Mouse (Mus musculus) retina, adult 2 months (tissue): ENCODE data around the gene Xaf1.
"Not testable (repeated sequence)": the region's sequence is repeated elsewhere in the genome, so short reads cannot be mapped to it uniquely, and the experiment has no call there.

Experiments
- DNase-seq: peaks from one replicate; pipeline ENCODE4 v3.0.0-alpha.2; 2012; ENCODE audit warnings: low read depth, low spot score

Xaf1 gene

GRCm38 (mm10) chr11:72311355-72312001 lies 10.0 kb downstream of the Xaf1 start:
- no peak for DNase-seq

- no peak for DNase-seq
Measured at GRCm38 (mm10) chr11:72314151-72314895, 12.9 kb downstream of the Xaf1 start, which contains the start of gene Fbxo39. Gene Fbxo39, plus strand, starts transcription at chr11:72314444.

DNA sequence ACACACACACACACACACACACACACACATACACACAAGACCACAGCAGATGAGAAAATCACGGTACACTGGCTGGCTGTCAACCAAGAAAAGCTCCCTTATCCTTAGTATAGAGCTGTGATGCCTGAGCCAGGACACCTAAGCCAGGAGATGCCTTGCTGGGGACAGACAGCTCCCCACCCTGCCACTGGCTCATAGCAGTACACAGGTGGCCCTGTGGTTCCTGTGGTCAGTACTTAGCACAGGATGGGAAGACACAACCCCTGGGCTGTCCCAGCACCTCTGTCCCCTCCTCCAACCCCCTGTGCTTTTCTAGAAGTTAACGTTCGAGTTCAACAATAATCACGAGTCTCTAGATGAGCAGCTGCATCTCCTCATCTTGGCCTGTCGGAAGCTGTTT lies 16.6 kb downstream of the Xaf1 start:
- DNase-seq, result no peak

DNA sequence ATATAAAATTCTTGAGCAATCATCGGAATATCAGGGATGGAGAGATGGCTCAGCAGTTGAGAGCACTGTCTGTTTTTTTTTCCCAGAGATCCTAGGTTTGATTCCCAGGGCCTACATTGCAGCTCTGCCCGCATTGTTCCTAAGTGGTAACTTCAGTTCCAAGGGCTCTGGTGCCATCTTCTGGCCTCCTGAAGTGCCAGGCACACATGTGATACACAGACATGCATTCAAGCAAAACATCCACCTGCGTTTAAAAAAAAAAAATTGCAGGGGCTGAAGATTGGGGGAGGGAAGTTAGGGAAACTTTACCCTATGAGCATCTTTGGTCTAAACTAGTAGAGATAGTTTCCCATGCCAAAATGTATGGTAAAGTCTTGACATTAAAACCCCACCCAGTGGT lies 23.0 kb downstream of the Xaf1 start:
- no peak for DNase-seq

- DNase-seq, result no peak
Measured at GRCm38 (mm10) chr11:72325701-72326100, 24.3 kb downstream of the Xaf1 start.

DNA sequence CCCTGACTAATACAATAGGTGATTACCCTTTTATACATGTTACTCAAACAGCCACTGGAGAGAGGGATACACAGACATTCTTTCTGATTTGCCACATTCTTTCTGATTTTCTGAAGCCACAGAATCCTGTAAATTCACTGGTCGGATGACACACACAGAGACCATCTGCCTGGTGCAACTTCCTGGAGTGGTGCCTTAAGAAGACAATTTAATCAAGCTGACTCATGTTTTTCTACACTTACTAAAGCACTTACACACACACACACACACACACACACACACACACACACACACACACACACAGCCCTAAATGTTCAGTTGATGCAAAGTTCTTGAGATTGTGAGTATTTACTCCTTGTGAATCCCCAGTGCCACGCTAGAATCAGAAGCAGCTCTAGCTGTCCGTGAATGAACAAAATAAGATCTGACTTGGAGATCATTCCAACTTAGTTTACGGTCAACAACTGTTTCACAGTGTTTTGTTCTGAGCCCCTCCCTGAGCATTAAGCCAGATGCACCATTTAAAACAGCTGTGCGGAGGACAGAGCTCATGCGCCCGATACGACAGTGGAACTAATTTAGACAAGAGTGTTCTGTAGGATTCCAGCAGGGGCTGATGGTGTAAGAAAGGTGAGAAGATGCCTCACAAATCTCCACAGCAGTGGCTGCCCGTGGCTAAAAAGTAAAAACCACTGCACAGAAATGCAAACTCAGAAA lies 31.7 kb downstream of the Xaf1 start:
- DNase-seq, result no peak

DNA sequence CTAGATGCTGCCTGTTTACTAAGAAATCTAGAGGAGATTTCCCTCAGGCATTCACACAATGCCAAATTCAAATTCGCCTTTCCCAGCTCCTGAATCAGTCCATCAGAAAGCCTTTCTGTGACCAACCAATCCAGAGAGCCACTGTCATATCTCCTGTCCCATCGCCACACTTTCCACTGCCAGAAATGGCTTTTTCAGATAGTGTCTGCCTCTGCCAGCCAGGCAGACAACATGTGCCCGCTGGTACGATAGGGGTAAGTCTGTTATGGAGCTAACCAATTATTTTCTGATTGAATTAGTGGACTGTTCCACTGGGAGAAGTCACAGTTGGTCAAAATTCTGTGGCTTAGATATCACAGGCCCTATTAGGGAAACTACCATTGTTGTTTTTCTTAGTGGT lies 33.2 kb downstream of the Xaf1 start:
- no peak for DNase-seq

DNA sequence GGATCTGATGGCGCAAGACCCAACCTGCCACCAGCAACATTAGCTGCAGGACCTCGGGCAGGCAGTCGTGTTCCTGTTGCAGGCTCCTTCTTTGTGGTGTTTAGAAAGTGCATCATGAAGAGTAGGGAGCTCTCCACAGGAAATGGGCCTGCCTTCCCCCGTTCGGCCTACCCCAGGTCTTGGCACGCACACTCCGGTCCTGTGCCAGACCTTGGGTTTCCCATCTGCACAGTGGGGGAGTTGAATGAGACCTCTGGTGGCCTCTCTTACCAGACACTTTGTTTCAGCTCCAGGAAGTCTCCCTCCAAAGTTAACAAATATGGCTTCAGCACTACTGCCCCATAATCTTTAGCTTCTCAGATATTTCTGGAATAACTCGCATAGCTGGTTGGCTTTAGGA lies 35.3 kb downstream of the Xaf1 start:
- no peak for DNase-seq

DNA sequence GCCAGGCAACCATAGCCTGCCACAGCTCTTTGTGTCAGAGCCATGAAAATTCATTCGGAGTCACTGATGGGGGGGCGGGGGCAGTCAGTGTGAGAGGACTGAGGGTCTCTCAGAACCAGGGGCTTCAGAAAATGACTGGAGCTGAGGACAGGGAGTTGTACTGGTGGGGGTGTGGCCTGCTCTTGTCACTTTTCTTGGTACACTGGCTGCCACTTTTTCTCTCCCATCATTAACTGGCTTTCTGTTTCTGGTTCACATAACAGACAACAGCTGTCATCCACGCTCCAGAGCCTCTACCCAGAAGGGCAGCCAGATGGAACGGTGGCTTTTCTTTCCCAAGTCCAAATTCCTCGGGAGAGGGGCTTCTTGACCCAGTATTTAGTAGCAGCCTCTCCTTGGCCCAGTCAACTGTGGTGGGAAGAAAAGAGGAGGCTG lies 37.0 kb downstream of the Xaf1 start:
- DNase-seq, result no peak

DNA sequence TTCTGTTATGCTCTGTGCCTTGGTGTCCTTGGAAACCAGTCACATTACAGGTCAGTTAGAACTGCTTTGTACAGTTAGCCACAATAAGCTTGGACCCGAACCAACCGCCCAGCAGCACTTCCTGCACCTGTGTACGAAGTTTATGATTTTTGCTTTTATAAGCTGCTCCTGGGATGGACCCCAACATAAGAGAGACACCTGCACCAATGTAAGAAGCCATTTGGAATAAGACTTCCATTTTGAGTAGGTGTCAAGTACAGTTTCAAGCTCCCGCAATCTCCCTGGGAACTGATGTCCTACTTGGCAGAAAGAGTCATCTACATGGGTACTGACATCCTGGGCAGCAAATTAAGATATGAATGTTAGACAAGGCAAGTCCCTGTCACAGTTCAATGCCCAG lies 38.3 kb downstream of the Xaf1 start:
- no peak for DNase-seq

- DNase-seq, result peak; percentile 58
Measured at GRCm38 (mm10) chr11:72342549-72343237, 41.3 kb downstream of the Xaf1 start.

GRCm38 (mm10) chr11:72343238-72343625 lies 41.8 kb downstream of the Xaf1 start:
- DNase-seq, result not testable (repeated sequence)

- DNase-seq, result no peak
Measured at GRCm38 (mm10) chr11:72343904-72344303, 42.5 kb downstream of the Xaf1 start.

- no peak for DNase-seq
Measured at GRCm38 (mm10) chr11:72344486-72344885, 43.1 kb downstream of the Xaf1 start.

DNA sequence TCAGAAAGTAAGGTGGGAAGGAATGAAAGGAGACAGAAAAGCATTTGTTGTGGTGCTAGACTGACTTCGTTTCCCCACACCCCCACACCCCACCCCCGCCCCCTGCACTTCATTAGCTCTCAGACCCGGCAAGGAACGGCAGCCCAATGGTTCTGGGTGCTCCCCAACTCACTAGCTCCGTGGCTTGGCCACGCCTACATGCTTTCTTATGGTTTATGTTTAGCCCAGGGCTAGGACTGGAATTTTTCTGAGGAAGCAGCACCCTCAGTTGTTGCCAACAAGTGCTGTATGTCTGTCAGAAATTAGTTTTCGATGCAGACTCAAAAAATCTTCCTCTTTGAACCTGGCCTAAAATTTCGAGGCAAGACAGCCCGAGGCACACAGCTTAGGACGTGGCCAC lies 47.1 kb downstream of the Xaf1 start:
- no peak for DNase-seq

DNA sequence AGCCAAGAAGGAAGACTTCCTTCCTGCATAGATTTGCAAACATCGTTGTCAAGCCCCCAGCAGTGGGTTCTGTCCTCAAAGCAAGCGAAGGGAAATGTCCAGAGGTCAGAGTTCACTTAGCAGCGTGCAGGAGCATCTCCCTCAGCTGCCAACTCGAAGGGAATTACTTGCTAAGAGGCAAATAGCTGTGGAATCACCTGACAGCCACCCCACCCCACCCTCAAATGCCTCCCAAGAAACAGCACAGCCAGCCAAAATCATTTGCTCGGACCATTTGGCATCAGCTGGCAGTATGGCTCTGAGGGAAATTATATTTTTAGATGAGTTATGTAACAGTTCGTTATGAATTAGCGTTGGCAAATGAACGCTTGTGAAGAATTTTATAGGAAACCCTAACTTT lies 47.6 kb downstream of the Xaf1 start:
- DNase-seq, result no peak

GRCm38 (mm10) chr11:72349652-72350051 lies 48.2 kb downstream of the Xaf1 start:
- DNase-seq, result no peak

GRCm38 (mm10) chr11:72352272-72352671 lies 50.8 kb downstream of the Xaf1 start:
- no peak for DNase-seq

DNA sequence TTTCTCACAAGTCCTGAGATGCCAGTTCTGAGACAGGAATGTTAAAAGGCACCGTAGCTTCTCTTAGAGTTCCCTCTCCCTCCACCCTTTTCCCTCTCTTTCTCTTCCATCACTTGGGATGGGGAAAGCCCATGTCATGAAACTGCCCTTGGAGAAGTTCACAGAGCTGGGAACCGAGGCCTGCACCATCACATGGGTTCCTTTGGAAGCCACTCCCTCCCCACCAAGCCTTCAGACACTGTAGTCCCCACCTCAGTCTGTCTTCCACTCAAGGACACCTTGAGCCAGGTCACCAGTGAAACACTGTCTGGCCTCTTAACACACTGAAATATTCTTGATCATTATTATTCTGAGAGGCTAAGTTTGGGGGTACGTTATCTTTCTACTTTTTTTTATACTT lies 51.8 kb downstream of the Xaf1 start:
- no peak for DNase-seq

DNA sequence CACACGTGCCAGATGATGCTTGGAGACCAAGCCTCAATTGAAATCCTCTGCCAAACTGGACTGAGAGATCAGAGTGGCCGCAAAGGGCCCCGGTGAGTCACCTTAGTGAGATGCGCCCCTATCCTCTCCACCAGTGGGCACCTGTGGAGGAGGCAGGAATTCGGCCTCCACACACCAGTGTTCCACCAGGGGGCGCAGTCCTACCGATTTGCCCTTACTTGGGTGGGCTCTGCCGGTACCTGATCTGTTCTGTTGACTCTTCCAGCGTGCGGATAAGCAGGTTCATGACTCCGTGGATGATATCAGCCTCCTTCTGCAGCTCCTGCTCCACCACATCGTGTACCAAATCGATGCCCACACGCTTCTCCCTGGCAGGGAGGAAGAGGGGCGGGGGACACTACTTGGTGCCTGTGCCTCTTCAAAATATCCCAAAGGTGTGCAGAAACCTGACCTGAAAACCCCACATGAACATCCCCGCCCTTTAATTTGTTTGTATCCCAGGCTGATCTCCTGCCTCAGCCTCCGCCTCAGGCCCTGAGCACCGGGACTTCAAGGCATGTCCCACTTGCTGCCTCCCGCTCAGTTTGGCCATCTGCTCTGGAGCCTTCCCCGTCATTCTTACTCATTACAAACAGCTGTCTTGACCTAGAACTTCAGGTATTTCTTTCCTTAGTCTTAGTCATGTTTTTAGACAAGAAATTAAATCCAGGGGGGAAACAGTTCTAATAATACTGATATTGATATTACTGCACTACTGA lies 53.7 kb downstream of the Xaf1 start:
- DNase-seq, result no peak
